Mouse (Mus musculus) cerebellum, adult 2 months (tissue): Measurements from ENCODE around the gene Zdhhc1.

Experiments
- CTCF ChIP-seq: fragments of 200-500 bp; IDR thresholded peaks from 2 replicates; pipeline ENCODE4 v1.5.1; 2011; ENCODE audit warnings: low read depth, mild to moderate bottlenecking, control low read depth, low read length, moderate library complexity, borderline replicate concordance; ENCODE audit not compliant: insufficient read depth
- POLR2A ChIP-seq: fragments of 200-500 bp; IDR thresholded peaks from 2 replicates; pipeline ENCODE4 v1.6.1; 2011; ENCODE audit warnings: low read length, control low read depth, borderline replicate concordance; ENCODE audit not compliant: insufficient read depth

DNA sequence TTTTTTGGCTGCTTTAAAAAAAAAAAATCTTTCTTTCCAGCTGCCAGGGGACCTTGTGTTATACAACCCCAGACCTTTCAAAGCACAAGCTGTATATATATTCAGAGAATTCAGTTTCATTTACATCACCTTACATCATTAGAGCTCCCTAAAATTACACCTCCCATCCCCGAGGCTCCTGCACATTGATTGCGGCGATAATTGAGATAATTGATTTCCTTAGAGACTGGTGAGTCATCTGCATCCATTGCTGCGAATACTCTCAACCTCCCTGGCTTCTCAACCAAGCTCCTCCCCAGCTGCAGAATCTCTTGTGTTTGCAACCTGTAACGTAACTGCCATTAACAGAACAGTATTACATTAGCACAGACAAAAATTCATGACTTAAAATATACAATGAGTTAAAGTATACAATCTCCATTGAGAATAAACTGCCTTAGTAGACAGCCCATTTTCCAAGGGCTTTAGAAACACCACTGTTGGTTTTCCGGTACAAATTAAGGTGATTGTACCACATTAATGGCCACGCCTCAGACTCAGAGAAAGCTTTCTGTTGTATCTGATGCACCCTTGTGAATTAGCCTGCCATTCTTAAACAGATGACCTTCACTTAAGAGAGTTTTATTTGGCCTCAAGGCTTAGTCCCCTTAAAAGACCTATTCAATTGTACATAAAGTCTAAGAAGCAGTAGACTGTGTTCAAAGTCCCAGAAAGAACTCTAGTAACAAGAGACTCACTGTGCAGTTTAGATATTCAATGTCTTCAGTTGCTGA, 64.8 kb downstream of the Zdhhc1 start:
- no peak for TF ChIP-seq POLR2A
- no peak for TF ChIP-seq CTCF
